Mouse (Mus musculus): Measurements from ENCODE around the gene Pias1. TPM values are rescaled to one million over a fixed set of nuclear protein-coding genes. Genes with fewer than 3 reads are reported as not detected.
A peak's percentile ranks its signal among the peaks of the same experiment; 100 is the strongest.

Pias1 gene
- polyA plus RNA-seq, 1 experiment from 2014 or later = 22.0 TPM

GRCm38 (mm10) chr9:62998561-62998960 lies 10.8 kb upstream of the Pias1 start:
- H3K4me1 ChIP-seq (replicated peaks; ENCODE audit: control insufficient read depth, insufficient read depth, low read length) = no peaks in the 10 kb centered on the region
- TF ChIP-seq CTCF (IDR thresholded peaks at IDR 0.05; ENCODE audit: low read depth) = no peak
- no peak for ATAC-seq
- H3K4me2 ChIP-seq (replicated peaks; ENCODE audit: low read depth) = no peak overlapping the region
- WGBS = 24% methylated on average over 3 of the region's 3 CpGs
- H3K9me3 ChIP-seq (ENCODE audit: control insufficient read depth) = no peaks in the 10 kb centered on the region
- H3K27me3 ChIP-seq (replicated peaks; ENCODE audit: control insufficient read depth, insufficient read depth, low read length) = no peaks in the 10 kb centered on the region
- no peak overlapping the region for H3K9ac ChIP-seq (ENCODE audit: low read depth, low read length)
- H3K27ac ChIP-seq (ENCODE audit: low read depth, low read length) = no peak overlapping the region
- no peaks in the 10 kb centered on the region for H3K36me3 ChIP-seq (ENCODE audit: control insufficient read depth, insufficient read depth)
- H3K4me3 ChIP-seq (ENCODE audit: low read depth, low read length) = no peak overlapping the region

- no peaks in the 10 kb centered on the region for H3K4me1 ChIP-seq (replicated peaks; ENCODE audit: control insufficient read depth, insufficient read depth, low read length)
- no peak overlapping the region for H3K9ac ChIP-seq (ENCODE audit: low read depth, low read length)
- no peaks in the 10 kb centered on the region for H3K27me3 ChIP-seq (replicated peaks; ENCODE audit: control insufficient read depth, insufficient read depth, low read length)
- 87% methylated on average over 3 of the region's 3 CpGs for WGBS
- no peak overlapping the region for H3K27ac ChIP-seq (ENCODE audit: low read depth, low read length)
- no peaks in the 10 kb centered on the region for H3K36me3 ChIP-seq (ENCODE audit: control insufficient read depth, insufficient read depth)
- TF ChIP-seq CTCF (IDR thresholded peaks at IDR 0.05; ENCODE audit: low read depth) = no peak
- no peaks in the 10 kb centered on the region for H3K9me3 ChIP-seq (ENCODE audit: control insufficient read depth)
- no peak overlapping the region for H3K4me2 ChIP-seq (replicated peaks; ENCODE audit: low read depth)
- no peak overlapping the region for H3K4me3 ChIP-seq (ENCODE audit: low read depth, low read length)
- no peak for ATAC-seq
These were observed 9.9 kb upstream of the Pias1 start for GRCm38 (mm10) chr9:62997626-62998025.

GRCm38 (mm10) chr9:62995186-62995585 lies 7.5 kb upstream of the Pias1 start:
- H3K9ac ChIP-seq (ENCODE audit: low read depth, low read length) = no peak overlapping the region
- no peak overlapping the region for H3K27ac ChIP-seq (ENCODE audit: low read depth, low read length)
- 8% methylated on average over 2 of the region's 2 CpGs for WGBS
- H3K9me3 ChIP-seq (ENCODE audit: control insufficient read depth) = no peaks in the 10 kb centered on the region
- H3K4me1 ChIP-seq (replicated peaks; ENCODE audit: control insufficient read depth, insufficient read depth, low read length) = no peaks in the 10 kb centered on the region
- no peaks in the 10 kb centered on the region for H3K36me3 ChIP-seq (ENCODE audit: control insufficient read depth, insufficient read depth)
- no peak overlapping the region for H3K4me2 ChIP-seq (replicated peaks; ENCODE audit: low read depth)
- no peak overlapping the region for H3K4me3 ChIP-seq (ENCODE audit: low read depth, low read length)
- no peak for ATAC-seq
- no peaks in the 10 kb centered on the region for H3K27me3 ChIP-seq (replicated peaks; ENCODE audit: control insufficient read depth, insufficient read depth, low read length)
- no peak for TF ChIP-seq CTCF (IDR thresholded peaks at IDR 0.05; ENCODE audit: low read depth)

GRCm38 (mm10) chr9:62990134-62990533 lies 2.4 kb upstream of the Pias1 start:
- Histone ChIP-seq H3K9me3 (ENCODE audit: control insufficient read depth) (no peaks in the 10 kb centered on the region), H3K4me3 (ENCODE audit: low read depth, low read length) (no peak overlapping the region), H3K36me3 (ENCODE audit: control insufficient read depth, insufficient read depth) (no peaks in the 10 kb centered on the region), H3K27ac (ENCODE audit: low read depth, low read length) (no peak overlapping the region), H3K27me3 (replicated peaks; ENCODE audit: control insufficient read depth, insufficient read depth, low read length) (no peaks in the 10 kb centered on the region), H3K4me2 (replicated peaks; ENCODE audit: low read depth) (no peak overlapping the region), H3K4me1 (replicated peaks; ENCODE audit: control insufficient read depth, insufficient read depth, low read length) (no peaks in the 10 kb centered on the region), H3K9ac (ENCODE audit: low read depth, low read length) (no peak overlapping the region)
- 95% methylated on average over 3 of the region's 3 CpGs for WGBS
- ATAC-seq = no peak
- no peak for TF ChIP-seq CTCF (IDR thresholded peaks at IDR 0.05; ENCODE audit: low read depth)

GRCm38 (mm10) chr9:62980777-62981202 lies 6.9 kb downstream of the Pias1 start:
- under 1% methylated on average over 37 of the region's 38 CpGs for WGBS
- TF ChIP-seq CTCF (IDR thresholded peaks at IDR 0.05; ENCODE audit: low read depth) = no peak; the same call in 1 of the 2 replicates

DNA sequence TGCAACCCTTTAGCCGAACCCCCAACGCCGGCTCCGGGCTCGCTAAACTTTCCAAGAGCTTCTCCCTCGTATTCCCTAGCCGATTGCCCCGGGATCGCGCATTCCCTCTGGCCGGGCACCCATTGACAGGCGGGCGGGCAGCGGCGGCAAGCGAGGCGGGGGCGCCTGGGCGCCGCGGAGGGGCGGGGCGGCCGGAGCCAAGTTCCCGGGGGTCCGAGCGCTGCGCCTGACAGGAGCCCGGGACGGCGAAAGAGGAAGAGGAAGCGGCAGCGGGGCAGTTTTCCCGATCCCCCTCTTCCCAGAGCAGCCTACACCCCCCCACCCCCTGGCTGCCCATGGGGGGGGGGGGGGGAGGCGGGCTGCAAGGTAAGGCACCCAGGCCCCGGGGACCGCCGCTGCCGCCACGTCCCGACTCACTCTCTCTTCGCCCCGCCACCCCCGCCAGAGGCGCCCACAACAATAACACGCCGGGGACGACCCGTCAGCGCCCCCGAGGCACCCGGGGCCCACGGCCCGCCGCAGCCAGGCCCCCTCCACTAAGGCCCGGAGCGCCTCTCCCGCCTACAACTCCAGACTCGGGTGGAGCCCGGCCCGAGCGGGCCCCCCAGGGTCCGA lies 7.5 kb downstream of the Pias1 start:
- no peak for TF ChIP-seq CTCF (IDR thresholded peaks at IDR 0.05; ENCODE audit: low read depth)
- H3K4me2 ChIP-seq (replicated peaks; ENCODE audit: low read depth) = peak overlapping the region; percentile 91
- H3K4me1 ChIP-seq (replicated peaks; ENCODE audit: control insufficient read depth, insufficient read depth, low read length) = peaks cover 4% of the 10 kb centered on the region; the same call in 1 of the 2 replicates
- no peaks in the 10 kb centered on the region for H3K27me3 ChIP-seq (replicated peaks; ENCODE audit: control insufficient read depth, insufficient read depth, low read length)
- H3K9me3 ChIP-seq (ENCODE audit: control insufficient read depth) = no peaks in the 10 kb centered on the region
- 1% methylated on average over 43 of the region's 63 CpGs for WGBS
- ATAC-seq = peak; percentile 70
- peak overlapping the region; percentile 98 for H3K4me3 ChIP-seq (ENCODE audit: low read depth, low read length)
- peak overlapping the region; percentile 89 for H3K27ac ChIP-seq (ENCODE audit: low read depth, low read length)
- no peaks in the 10 kb centered on the region for H3K36me3 ChIP-seq (ENCODE audit: control insufficient read depth, insufficient read depth)
- H3K9ac ChIP-seq (ENCODE audit: low read depth, low read length) = peak overlapping the region; percentile 96

More at GRCm38 (mm10) chr9:62980777-62981202, 6.9 kb downstream of the Pias1 start:
- ATAC-seq = peak; percentile 96
- Histone ChIP-seq H3K36me3 (ENCODE audit: control insufficient read depth, insufficient read depth) (no peaks in the 10 kb centered on the region), H3K27ac (ENCODE audit: low read depth, low read length) (peak overlapping the region; percentile 89), H3K4me1 (replicated peaks; ENCODE audit: control insufficient read depth, insufficient read depth, low read length) (peaks cover under 1% of the 10 kb centered on the region; the same call in 1 of the 2 replicates), H3K4me2 (replicated peaks; ENCODE audit: low read depth) (peak overlapping the region; percentile 91), H3K9ac (ENCODE audit: low read depth, low read length) (peak overlapping the region; percentile 96), H3K27me3 (replicated peaks; ENCODE audit: control insufficient read depth, insufficient read depth, low read length) (no peaks in the 10 kb centered on the region), H3K9me3 (ENCODE audit: control insufficient read depth) (no peaks in the 10 kb centered on the region), H3K4me3 (ENCODE audit: low read depth, low read length) (peak overlapping the region; percentile 98)
